Mouse (Mus musculus) lung, postnatal 25 days (tissue): ENCODE measurements around the gene Fcrlb.
A peak's percentile ranks its signal among the peaks of the same experiment; 100 is the strongest.

Experiments
- DNase-seq: peaks from one replicate; pipeline ENCODE4 v3.0.0; 2022; ENCODE audit warnings: low spot score

Fcrlb gene

DNA sequence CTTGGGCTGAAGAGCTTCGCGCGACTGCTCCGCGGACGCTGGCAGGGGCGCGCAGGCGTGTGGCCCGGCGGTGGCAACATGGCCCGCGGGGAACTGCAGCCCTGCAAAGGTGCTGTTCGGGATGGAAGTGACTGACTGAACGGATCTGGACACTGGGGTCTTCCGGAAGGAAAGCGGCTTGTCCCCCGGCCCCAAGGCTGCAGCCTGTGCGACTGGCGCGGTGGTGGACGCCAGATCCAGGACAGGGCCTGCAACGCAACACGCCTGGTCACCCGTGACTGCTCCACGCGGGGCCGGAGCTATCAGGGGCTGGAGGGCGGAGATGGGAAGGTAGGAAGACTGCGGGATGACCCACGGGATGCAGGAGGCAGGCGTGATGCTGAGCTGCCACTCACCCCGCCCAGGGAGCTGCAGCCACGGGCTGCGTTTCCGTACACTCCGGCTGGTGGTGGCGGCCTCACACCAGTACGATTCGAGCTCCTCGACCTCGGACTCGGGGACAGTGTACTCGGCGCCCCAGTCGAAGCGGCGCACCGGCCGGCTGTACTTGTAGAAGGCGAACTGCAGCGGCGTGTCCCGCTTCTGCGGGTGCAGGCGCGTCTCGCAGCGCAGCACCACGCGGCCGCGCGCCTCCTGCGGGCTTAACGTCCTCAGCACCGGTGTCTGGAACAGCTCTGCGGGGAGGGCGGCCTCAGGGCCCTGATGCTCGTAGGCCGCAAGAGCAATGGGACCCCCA, 5.1 kb downstream of the Fcrlb start:
- DNase-seq = no peak

GRCm38 (mm10) chr1:170907111-170907455, 5.7 kb downstream of the Fcrlb start:
- no peak for DNase-seq

GRCm38 (mm10) chr1:170903485-170903884, 9.3 kb downstream of the Fcrlb start:
- DNase-seq = no peak

- peak; percentile 80 for DNase-seq
Observed at GRCm38 (mm10) chr1:170901536-170902238, 11.1 kb downstream of the Fcrlb start.

DNA sequence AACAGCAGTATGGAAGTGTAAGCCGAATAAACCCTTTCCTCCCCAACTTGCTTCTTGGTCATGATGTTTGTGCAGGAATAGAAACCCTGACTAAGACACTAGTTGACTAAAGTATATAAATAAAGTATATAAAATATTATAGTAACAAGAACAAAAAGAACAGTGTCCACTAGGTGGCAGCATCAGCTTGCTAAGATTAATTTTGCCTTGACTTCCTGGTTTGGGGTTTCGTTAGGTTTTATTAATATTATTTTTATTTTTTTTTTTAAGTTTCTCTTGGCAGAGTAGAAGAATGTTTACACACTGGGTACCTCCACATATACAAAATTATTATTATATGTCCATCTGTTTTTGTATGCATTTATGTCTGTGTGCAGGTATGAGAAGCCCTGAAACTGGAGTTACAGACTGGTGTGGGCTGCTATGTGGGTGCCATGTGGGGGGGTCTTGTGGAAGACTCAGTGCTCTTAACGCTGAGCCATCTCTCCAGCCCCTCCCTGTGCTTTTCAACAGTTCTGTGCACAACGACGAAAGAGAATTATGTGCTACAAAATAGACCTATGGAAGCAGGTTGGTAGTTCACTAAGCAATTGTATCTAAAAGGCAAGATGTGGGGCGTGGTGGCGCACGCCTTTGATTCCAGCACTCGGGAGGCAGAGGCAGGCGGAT, 11.8 kb downstream of the Fcrlb start:
- peak; percentile 51 for DNase-seq

GRCm38 (mm10) chr1:170898413-170899075, 14.2 kb downstream of the Fcrlb start:
- DNase-seq = peak; percentile 28

DNA sequence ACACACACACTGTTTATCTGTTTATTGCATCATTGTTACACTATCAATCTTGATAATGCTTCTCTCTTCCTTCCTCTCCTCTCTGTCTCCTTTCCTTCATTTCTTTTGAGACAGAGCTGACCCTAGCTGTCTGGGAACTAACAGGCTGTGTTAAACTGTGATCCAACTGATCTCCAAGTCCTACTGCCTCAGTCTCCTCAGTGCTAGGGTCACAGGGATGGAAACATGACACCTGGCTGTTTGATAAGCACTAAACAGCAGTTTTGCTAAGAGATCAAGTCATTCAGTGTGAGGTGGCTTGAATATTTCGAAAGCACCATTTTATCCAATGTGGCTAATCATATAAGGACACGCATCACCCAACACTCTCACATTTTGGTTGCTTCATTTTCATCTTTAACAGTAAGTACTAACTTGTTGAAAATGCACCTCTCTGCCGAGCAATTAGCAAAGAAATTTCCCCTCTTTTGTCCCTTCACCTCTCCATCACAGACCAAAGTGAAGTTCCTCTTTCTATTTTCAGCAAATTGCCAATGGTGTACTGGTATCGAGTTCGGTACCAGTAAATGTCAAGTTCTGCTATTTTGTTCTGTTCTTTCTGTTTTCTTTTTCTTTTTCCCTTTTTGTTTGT, 16.0 kb downstream of the Fcrlb start:
- DNase-seq = no peak

- DNase-seq = peak; percentile 53
Observed at GRCm38 (mm10) chr1:170894603-170895602, 17.8 kb downstream of the Fcrlb start.

- no peak for DNase-seq
Observed at GRCm38 (mm10) chr1:170892279-170892678, 20.5 kb downstream of the Fcrlb start.

- no peak for DNase-seq
Observed at GRCm38 (mm10) chr1:170891646-170892045, 21.1 kb downstream of the Fcrlb start.

- no peak for DNase-seq
Observed at GRCm38 (mm10) chr1:170889310-170889709, 23.4 kb downstream of the Fcrlb start.

- DNase-seq = no peak
Observed at GRCm38 (mm10) chr1:170886044-170886458, 26.7 kb downstream of the Fcrlb start.

DNA sequence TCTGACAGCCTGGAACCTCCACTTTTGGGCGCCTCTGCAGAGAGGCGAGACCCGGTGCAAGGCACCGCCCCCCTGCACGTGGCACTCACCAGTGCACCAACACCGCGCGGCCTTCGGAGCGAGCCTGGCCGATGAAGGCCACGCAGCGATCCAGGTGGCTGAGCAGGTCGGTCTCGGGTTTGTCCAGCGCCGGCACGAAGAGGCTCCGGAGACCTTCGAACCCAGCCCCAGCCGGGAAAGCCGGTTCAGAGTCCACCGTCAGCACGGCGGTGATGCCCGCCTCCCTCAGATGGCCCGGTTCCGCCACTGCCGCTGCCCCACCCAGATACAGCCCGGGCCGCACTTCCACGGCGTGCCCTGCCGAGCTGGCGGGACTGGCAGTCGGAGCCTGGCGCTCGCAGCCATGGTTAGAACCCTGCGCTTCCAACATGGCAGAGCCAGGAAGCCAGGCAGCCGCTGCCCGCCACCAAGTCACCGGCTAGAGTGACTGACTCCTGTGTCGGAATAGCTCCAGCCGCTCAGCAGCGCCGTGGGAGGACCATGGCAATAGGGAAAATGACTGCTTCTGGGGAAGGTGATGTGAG, 27.7 kb downstream of the Fcrlb start, which contains the start of the genes Gm26620 and Dusp12:
Gene Gm26620 (plus strand): TSS at position 88 of the 584 bp plus-strand sequence.
Gene Dusp12 (minus strand): TSS at position 563 of the 584 bp plus-strand sequence.
- peak; percentile 88 for DNase-seq

DNA sequence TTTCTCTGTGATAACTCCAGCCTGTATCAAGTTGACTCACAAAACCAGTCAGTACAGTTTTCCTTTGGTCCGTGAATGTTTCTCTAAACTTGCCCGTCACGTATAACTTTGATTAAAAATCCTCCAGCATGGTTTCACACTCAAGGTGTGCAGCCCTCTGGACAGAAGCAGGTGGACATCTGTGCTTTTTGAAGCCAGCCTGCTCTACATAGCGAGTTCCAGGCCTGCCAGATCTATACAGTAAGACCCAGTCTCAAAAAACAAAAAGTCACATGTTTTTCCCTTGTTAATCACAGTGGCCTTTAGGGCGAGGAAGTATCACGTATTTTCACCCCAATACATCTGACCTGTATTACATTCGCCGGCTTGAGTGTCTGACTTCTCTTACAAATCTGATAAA, 28.4 kb downstream of the Fcrlb start:
- no peak for DNase-seq

DNA sequence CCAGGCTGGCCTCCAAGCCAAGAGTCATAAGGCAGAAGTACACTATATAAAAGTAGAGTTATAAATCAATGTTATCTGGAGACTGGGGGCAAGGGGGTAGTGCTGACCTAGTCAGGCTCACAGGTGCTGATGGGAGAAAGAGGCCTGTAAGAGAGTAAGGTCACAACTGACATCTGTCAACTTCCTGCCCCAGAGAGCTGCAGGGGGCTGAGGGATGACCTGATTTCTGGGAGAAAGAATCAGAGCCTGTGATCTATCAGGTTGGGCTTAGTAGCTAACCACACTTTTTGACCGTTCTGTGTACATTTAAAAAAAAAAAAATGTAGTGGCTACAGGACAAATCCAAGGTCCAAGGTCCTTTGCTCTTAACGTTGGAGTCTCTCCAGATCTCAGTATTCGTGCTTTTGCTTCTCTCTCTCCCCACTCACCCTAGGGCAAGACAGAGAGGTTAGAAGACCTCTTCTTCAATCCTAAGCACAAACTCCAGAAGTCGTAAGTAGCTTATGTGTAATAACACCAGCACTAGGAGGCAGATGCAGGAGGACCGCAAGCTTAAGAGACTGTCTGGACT, 29.7 kb downstream of the Fcrlb start:
- no peak for DNase-seq

GRCm38 (mm10) chr1:170876906-170877305, 35.8 kb downstream of the Fcrlb start:
- DNase-seq = no peak

- no peak for DNase-seq
Observed at GRCm38 (mm10) chr1:170875676-170876075, 37.1 kb downstream of the Fcrlb start.

- DNase-seq = no peak
Observed at GRCm38 (mm10) chr1:170871961-170872360, 40.8 kb downstream of the Fcrlb start.

DNA sequence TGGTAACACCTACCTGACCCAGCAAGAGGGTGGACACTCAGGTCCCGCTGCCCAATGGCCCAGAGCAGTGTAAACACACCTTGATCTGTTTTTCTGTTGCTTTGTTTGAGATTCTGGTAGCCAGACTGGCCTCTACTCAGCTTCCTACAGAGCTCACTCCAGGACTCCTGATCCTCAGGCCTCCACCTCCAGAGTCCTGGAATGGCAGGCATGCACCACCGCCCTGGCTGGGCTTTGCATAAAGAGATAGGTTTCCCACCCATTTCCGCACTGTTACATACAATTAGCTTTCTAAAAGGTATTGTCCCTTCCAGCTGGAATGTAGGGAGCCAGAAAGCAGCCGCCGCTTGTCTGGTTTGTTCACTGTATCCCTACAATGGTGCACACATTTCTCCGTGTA, 41.3 kb downstream of the Fcrlb start:
- no peak for DNase-seq

GRCm38 (mm10) chr1:170868905-170869283, 43.8 kb downstream of the Fcrlb start:
- no peak for DNase-seq
